Mouse (Mus musculus) kidney, postnatal 10 days (tissue): ENCODE data around the gene Gm3250.
"Not testable (repeated sequence)": the region's sequence is repeated elsewhere in the genome, so short reads cannot be mapped to it uniquely, and the experiment has no call there.

Experiments
- DNase-seq: peaks from one replicate; pipeline ENCODE4 v3.0.0; 2021; ENCODE audit warnings: mixed read lengths

Gene Gm3250

GRCm38 (mm10) chr10:77782442-77782841 lies at the start of gene Gm3250:
Gene Gm3250 (minus strand): TSS chr10:77782542.
- not testable (repeated sequence) for DNase-seq

- no peak for DNase-seq
These were observed 44.6 kb upstream of the Gm3250 start, which contains the start of gene Krtap10-4 for GRCm38 (mm10) chr10:77826951-77827350. Gene Krtap10-4 (minus strand): TSS chr10:77827095.

GRCm38 (mm10) chr10:77819203-77819602 lies 36.9 kb upstream of the Gm3250 start:
- no peak for DNase-seq

- DNase-seq = no peak
These were observed 36.2 kb upstream of the Gm3250 start for GRCm38 (mm10) chr10:77818523-77818922.

- DNase-seq = peak; percentile 24
These were observed 33.2 kb upstream of the Gm3250 start for GRCm38 (mm10) chr10:77815514-77815913.

GRCm38 (mm10) chr10:77814382-77814781 lies 32.0 kb upstream of the Gm3250 start, which contains the start of gene Gm2696:
Gene Gm2696 (plus strand): TSS chr10:77814682.
- DNase-seq = no peak

GRCm38 (mm10) chr10:77811743-77812142 lies 29.4 kb upstream of the Gm3250 start, which contains the start of gene Gm9507:
Gene Gm9507 (minus strand): TSS chr10:77811843.
- no peak for DNase-seq

GRCm38 (mm10) chr10:77804095-77804494 lies 21.8 kb upstream of the Gm3250 start:
- DNase-seq = no peak

- no peak for DNase-seq
These were observed 16.7 kb upstream of the Gm3250 start, which contains the start of gene Gm19668 for GRCm38 (mm10) chr10:77798921-77799508. Gene Gm19668 (minus strand): TSS chr10:77799133.

- DNase-seq = peak; percentile 27
These were observed 16.0 kb upstream of the Gm3250 start for GRCm38 (mm10) chr10:77798164-77798920.

- DNase-seq = no peak
These were observed 15.3 kb upstream of the Gm3250 start for GRCm38 (mm10) chr10:77797677-77798076.

GRCm38 (mm10) chr10:77794976-77795375 lies 12.6 kb upstream of the Gm3250 start, which contains the start of gene Gm9639:
Gene Gm9639 (minus strand): TSS chr10:77795076.
- no peak for DNase-seq

GRCm38 (mm10) chr10:77788621-77789020 lies 6.3 kb upstream of the Gm3250 start:
- no peak for DNase-seq

- not testable (repeated sequence) for DNase-seq
These were observed 5.5 kb upstream of the Gm3250 start, which contains the start of gene Gm7137 for GRCm38 (mm10) chr10:77787876-77788275. Gene Gm7137 (minus strand): TSS chr10:77788200.

- DNase-seq = not testable (repeated sequence)
These were observed 1.1 kb upstream of the Gm3250 start for GRCm38 (mm10) chr10:77783396-77783795.

GRCm38 (mm10) chr10:77776844-77777243 lies 5.5 kb downstream of the Gm3250 start, which contains the start of gene Gm7138:
Gene Gm7138 (minus strand): TSS chr10:77776944.
- not testable (repeated sequence) for DNase-seq

GRCm38 (mm10) chr10:77772142-77772541 lies 10.2 kb downstream of the Gm3250 start:
- DNase-seq = not testable (repeated sequence)

GRCm38 (mm10) chr10:77771225-77771624 lies 11.1 kb downstream of the Gm3250 start, which contains the start of gene Gm3238:
Gene Gm3238 (minus strand): TSS chr10:77771325.
- not testable (repeated sequence) for DNase-seq

GRCm38 (mm10) chr10:77769727-77770126 lies 12.6 kb downstream of the Gm3250 start:
- DNase-seq = no peak

- not testable (repeated sequence) for DNase-seq
These were observed 22.8 kb downstream of the Gm3250 start, which contains the start of gene Gm3233 for GRCm38 (mm10) chr10:77759582-77759981. Gene Gm3233 (minus strand): TSS chr10:77759682.

GRCm38 (mm10) chr10:77753448-77753847 lies 28.9 kb downstream of the Gm3250 start:
- no peak for DNase-seq

- not testable (repeated sequence) for DNase-seq
These were observed 30.0 kb downstream of the Gm3250 start for GRCm38 (mm10) chr10:77752312-77752711.

GRCm38 (mm10) chr10:77751254-77751653 lies 31.1 kb downstream of the Gm3250 start, which contains the start of gene Gm9736:
Gene Gm9736 (minus strand): TSS chr10:77751354.
- DNase-seq = not testable (repeated sequence)
